Mouse (Mus musculus): ENCODE measurements around the gene Suclg2. TPM values are rescaled to one million over a fixed set of nuclear protein-coding genes. Genes with fewer than 3 reads are reported as not detected.

Suclg2 gene
- polyA plus RNA-seq, 1 experiment from 2014 or later = 76.4 TPM

DNA sequence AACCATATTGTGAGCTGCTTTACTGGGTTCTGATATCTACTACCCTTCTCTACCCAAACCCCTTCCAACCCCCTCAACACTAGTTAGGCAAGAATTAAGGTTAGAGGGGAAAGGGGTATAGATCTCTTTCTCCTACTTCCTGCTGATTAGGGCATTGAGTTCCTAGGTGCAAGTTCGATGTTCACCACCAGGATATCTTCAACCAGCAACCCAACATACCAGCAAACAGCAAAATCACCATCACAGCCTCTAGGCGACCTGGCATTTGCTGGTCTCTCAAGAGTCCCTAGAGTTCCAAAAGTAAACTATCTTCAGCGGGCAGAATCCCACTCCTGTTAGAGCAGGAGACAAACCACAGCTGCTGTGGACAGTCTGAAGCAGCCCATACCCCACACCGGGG, 33.4 kb downstream of the Suclg2 start:
- Histone ChIP-seq H3K36me3 (no peaks in the 10 kb centered on the region), H3K9me3 (no peaks in the 10 kb centered on the region), H3K27me3 (ENCODE audit: insufficient read depth, poor library complexity, severe bottlenecking) (no peaks in the 10 kb centered on the region), H3K4me3 (no peak overlapping the region), H3K4me1 (peaks cover 30% of the 10 kb centered on the region), H3K27ac (no peak overlapping the region)
- 53% methylated on average over 4 of the region's 4 CpGs for WGBS
- no peak for DNase-seq (ENCODE audit: low spot score)

DNA sequence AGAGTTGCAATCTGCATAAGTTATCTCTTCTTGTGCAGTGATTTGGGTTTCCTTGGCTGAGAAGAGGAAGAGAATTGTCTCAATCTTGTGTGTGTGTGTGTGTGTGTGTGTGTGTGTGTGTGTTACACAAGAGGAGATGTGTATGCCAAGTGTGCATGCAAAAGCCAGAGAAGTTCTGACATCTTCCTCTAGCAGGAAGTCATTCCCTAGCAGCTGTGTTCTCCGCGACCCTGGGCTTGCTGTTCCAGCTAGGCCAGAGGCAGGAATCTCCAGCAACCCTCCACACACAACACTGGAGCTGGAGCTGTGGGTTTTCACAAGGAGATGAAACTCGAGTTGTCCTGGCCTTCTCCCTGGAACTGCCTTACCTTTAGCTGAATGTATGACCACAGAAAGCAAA, 38.9 kb downstream of the Suclg2 start:
- no peaks in the 10 kb centered on the region for H3K27me3 ChIP-seq (ENCODE audit: insufficient read depth, poor library complexity, severe bottlenecking)
- WGBS = 54% methylated on average over 3 of the region's 3 CpGs
- no peaks in the 10 kb centered on the region for H3K36me3 ChIP-seq
- peak overlapping the region; percentile 47; the same call in 1 of the 2 replicates for H3K27ac ChIP-seq
- DNase-seq (ENCODE audit: low spot score) = no peak
- H3K9me3 ChIP-seq = no peaks in the 10 kb centered on the region
- no peak overlapping the region for H3K4me3 ChIP-seq
- H3K4me1 ChIP-seq = peaks cover 64% of the 10 kb centered on the region

DNA sequence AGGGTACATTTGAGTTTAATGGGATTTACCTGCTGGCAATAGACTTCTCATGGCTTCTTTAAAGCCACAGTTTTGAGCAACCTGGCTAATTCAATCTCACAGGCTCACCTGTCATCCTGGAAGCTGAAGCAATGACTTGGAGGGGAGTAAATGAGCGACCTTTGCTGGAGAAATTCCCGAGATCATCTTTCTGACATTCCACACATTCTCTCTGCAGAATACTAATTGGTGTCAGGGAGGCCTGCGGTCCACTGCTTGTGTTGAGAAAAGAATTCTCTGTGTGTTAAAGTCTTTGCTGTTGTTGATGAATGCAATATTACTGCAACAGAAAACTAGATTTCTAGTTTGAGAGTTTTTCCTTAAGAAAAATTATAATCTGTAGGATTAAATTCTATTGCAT, 39.3 kb downstream of the Suclg2 start:
- no peaks in the 10 kb centered on the region for H3K36me3 ChIP-seq
- no peak overlapping the region for H3K4me3 ChIP-seq
- WGBS = 44% methylated on average over 3 of the region's 3 CpGs
- no peak for DNase-seq (ENCODE audit: low spot score)
- H3K9me3 ChIP-seq = no peaks in the 10 kb centered on the region
- H3K4me1 ChIP-seq = peaks cover 69% of the 10 kb centered on the region
- no peaks in the 10 kb centered on the region for H3K27me3 ChIP-seq (ENCODE audit: insufficient read depth, poor library complexity, severe bottlenecking)
- no peak overlapping the region for H3K27ac ChIP-seq

DNA sequence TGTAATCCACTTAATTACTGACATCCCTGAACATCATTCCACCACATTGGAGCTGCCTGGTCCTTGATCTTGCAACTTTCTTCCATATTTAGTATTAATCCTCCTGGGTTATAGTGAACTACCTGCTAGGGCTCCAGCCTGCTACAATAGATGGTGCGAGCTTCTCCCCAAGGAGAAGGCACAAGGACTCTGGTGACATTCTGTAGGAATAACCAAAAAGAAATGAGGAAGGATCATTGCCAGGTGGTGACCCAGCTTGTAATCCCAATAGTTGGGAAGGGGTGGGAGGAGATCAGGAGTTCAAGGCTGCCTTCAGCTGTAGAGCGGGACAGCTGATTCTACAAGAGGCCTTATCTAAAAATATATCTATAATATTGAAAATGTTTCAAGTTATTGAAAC, 41.6 kb downstream of the Suclg2 start:
- peaks cover 55% of the 10 kb centered on the region for H3K4me1 ChIP-seq
- no peak overlapping the region for H3K4me3 ChIP-seq
- H3K36me3 ChIP-seq = peaks cover 4% of the 10 kb centered on the region; the same call in 1 of the 2 replicates
- WGBS = 95% methylated on average over 2 of the region's 2 CpGs
- no peaks in the 10 kb centered on the region for H3K9me3 ChIP-seq
- DNase-seq (ENCODE audit: low spot score) = peak; percentile 70
- H3K27me3 ChIP-seq (ENCODE audit: insufficient read depth, poor library complexity, severe bottlenecking) = no peaks in the 10 kb centered on the region
- H3K27ac ChIP-seq = no peak overlapping the region

DNA sequence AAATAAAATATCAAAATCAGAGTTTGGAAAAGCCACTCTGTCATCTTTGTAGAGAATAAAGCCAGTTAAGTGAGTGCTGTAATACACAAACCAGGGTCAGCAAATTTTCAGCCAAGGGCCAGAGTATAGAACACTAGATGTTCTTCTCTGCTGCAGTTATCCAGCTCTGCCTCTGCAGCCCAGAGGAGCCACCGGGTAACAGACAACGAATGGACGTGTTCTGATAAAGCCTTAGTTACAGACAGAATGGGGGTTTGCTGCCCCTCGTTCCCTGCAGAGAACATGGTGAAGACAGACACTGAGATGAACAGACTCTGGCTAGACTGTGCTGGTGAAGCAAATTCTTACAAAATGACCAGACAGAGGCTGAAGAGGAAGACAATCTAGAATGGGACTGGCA, 42.2 kb downstream of the Suclg2 start:
- WGBS = 11% methylated on average over 4 of the region's 4 CpGs
- peaks cover 9% of the 10 kb centered on the region; the same call in 1 of the 2 replicates for H3K36me3 ChIP-seq
- H3K4me3 ChIP-seq = no peak overlapping the region
- no peaks in the 10 kb centered on the region for H3K9me3 ChIP-seq
- DNase-seq (ENCODE audit: low spot score) = peak; percentile 69
- no peaks in the 10 kb centered on the region for H3K27me3 ChIP-seq (ENCODE audit: insufficient read depth, poor library complexity, severe bottlenecking)
- 0 out of 2 replicates have a peak overlapping the region, but pooled peaks have one; percentile 16 for H3K27ac ChIP-seq
- H3K4me1 ChIP-seq = peaks cover 52% of the 10 kb centered on the region

DNA sequence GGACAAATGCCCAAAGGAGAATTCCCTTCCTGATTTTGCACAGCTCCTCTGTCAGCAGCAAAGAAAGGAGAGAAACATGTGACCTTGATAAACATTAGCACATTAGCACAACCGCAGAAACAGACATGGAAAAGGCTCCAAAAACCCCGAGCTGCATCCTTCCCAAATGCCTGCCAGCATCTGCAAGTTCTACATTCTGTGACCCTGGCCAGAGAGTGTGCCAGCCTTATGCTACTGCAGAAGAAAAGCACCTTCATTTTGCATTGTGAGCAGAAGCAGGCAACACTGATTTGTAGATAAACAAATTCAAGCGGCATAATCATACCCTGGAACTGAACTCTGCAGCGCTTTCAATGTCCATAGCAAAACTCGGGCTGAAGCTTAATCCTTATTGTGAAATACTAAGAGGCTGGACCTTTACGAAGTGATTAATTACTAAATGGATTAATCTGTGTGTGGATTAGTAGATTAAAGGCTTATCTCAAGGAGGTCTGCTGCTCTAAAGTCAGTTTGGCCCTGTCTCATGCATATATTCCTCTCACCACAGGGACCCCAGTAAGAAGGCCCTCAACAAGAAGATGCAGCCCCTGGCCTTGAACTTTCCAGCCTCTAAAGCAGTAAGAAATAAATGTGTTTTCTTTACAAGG, 43.4 kb downstream of the Suclg2 start:
- Histone ChIP-seq H3K27ac (no peak overlapping the region), H3K9me3 (no peaks in the 10 kb centered on the region), H3K4me3 (no peak overlapping the region), H3K27me3 (ENCODE audit: insufficient read depth, poor library complexity, severe bottlenecking) (no peaks in the 10 kb centered on the region), H3K36me3 (peaks cover 13% of the 10 kb centered on the region; the same call in 1 of the 2 replicates), H3K4me1 (peaks cover 48% of the 10 kb centered on the region)
- 41% methylated on average over 6 of the region's 6 CpGs for WGBS
- DNase-seq (ENCODE audit: low spot score) = peak; percentile 58

DNA sequence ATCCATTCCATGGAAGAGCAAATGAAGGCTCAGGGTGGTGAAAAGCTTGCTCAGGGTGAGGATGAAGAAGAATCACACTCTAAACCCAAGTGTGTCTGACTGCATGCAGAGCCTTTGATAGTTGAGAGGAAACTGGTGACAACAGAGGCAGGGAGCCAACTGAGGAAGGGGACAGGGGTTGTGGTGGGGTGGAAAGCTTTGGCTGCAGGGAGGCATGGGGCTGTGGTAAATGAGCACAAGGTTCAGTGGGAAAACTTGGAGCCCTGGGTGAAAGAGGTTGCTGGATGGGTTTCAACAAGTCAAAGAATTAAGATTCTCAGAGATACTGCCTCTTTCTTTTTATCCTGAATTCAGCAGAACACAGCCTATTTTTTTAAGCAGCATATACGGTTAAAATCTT, 43.9 kb downstream of the Suclg2 start:
- 0 out of 2 replicates have a peak overlapping the region, but pooled peaks have one; percentile 24 for H3K27ac ChIP-seq
- peak; percentile 59 for DNase-seq (ENCODE audit: low spot score)
- no peaks in the 10 kb centered on the region for H3K9me3 ChIP-seq
- peaks cover 13% of the 10 kb centered on the region; the same call in 1 of the 2 replicates for H3K36me3 ChIP-seq
- H3K27me3 ChIP-seq (ENCODE audit: insufficient read depth, poor library complexity, severe bottlenecking) = no peaks in the 10 kb centered on the region
- no peak overlapping the region for H3K4me3 ChIP-seq
- 32% methylated on average over 1 of the region's 1 CpGs for WGBS
- H3K4me1 ChIP-seq = peaks cover 42% of the 10 kb centered on the region

DNA sequence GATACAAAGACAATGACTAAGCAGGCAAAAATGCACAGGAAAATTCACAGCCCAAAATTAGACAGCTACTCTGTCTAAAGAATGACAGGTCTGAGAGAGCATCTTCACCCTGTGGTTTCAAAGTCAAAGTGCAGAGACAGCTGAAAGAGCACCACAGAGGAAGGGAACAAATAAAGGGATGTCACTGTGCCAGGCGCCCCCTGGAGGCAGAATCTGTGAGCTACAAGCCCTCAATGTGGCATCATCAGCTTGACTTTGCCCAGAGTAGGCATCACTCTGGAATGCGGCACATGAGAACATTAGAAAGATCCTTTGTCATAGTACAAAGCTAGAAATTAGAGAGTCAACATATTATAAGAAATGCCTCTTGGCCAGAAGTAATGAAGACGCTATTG, 49.3 kb downstream of the Suclg2 start:
- Histone ChIP-seq H3K36me3 (peaks cover 13% of the 10 kb centered on the region; the same call in 1 of the 2 replicates), H3K27ac (no peak overlapping the region), H3K9me3 (no peaks in the 10 kb centered on the region), H3K27me3 (ENCODE audit: insufficient read depth, poor library complexity, severe bottlenecking) (no peaks in the 10 kb centered on the region), H3K4me3 (no peak overlapping the region), H3K4me1 (peaks cover 2% of the 10 kb centered on the region)
- no peak for DNase-seq (ENCODE audit: low spot score)
- WGBS = 55% methylated on average over 3 of the region's 3 CpGs

DNA sequence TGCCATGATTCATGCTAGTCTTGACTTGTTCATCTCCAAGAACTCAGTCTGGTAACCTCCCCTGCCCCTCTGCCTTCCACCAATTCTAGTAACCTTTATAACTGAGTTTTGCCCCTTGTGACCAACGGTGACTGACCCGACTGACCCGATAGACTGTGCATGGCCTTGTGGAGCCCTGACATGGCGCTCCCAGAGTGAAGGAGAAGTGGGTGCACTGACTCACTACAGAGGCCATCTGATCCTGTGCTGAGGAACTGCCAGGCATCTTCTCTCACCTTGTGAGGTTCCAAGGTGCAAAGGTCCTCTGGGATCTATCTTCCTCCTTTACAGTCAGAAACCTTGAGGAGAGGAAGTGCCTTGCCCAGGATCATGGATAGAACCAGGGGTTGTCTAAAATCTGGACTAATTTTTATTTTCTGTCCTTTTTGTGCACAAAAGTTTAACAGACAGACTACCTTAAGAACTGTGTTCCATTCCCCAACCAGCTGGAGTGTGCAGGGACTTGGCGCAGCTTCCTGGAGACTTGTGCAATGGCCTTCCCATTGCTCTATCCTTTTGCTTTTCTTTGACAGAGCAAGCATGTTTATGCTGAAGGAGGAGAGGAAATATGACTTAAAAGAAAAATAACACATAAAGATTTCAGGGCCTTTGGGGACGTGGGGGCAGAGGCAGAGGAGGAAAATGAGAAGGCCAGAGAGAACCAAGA, 49.8 kb downstream of the Suclg2 start:
- no peak overlapping the region for H3K4me3 ChIP-seq
- WGBS = 90% methylated on average over 6 of the region's 6 CpGs
- no peak for DNase-seq (ENCODE audit: low spot score)
- H3K9me3 ChIP-seq = no peaks in the 10 kb centered on the region
- H3K36me3 ChIP-seq = peaks cover 13% of the 10 kb centered on the region; the same call in 1 of the 2 replicates
- H3K27me3 ChIP-seq (ENCODE audit: insufficient read depth, poor library complexity, severe bottlenecking) = no peaks in the 10 kb centered on the region
- no peak overlapping the region for H3K27ac ChIP-seq
- H3K4me1 ChIP-seq = no peaks in the 10 kb centered on the region

DNA sequence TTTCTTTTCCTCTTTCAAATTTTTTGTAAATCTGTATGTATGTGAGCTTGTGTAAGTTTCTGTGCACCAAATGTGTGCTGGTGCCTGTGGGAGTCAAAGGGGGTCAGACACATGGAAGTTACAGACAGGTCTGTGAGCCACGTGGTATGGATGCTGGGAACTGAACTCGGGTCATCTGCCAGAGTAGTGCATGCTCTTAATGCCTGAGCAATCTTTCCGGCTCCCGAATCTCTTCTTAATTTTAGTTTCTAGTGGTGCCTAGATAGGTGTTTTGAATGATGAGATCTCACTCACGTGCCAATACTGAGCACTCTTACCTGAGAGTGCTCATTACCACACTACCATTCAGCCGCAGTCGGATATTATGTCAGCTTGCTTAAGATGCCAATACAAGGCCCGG, 60.9 kb downstream of the Suclg2 start:
- no peaks in the 10 kb centered on the region for H3K9me3 ChIP-seq
- DNase-seq (ENCODE audit: low spot score) = no peak
- H3K36me3 ChIP-seq = peaks cover 10% of the 10 kb centered on the region
- H3K4me1 ChIP-seq = peaks cover 10% of the 10 kb centered on the region; the same call in 1 of the 2 replicates
- 90% methylated on average over 8 of the region's 8 CpGs for WGBS
- no peak overlapping the region for H3K27ac ChIP-seq
- no peaks in the 10 kb centered on the region for H3K27me3 ChIP-seq (ENCODE audit: insufficient read depth, poor library complexity, severe bottlenecking)
- no peak overlapping the region for H3K4me3 ChIP-seq

DNA sequence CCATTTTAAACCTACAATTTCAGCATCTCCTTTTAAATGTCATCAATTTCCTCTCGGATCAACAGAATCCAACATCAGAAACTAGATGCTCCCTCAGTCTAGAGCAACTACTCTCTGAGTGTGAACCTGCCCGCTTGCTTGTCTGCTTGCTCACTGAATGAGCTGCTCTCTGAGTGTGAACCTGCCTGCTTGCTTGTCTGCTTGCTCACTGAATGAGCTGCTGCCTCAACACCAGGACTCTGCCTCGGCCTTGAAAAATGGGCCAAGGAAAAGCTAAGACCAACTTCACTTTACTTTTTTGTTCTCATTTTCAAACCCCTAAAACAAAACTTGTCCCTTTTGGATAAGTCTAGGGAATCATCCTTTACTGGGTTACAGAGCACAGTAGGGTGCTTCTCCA, 64.9 kb downstream of the Suclg2 start:
- H3K27me3 ChIP-seq (ENCODE audit: insufficient read depth, poor library complexity, severe bottlenecking) = no peaks in the 10 kb centered on the region
- H3K4me3 ChIP-seq = no peak overlapping the region
- no peak overlapping the region for H3K27ac ChIP-seq
- 84% methylated on average over 3 of the region's 3 CpGs for WGBS
- peaks cover 13% of the 10 kb centered on the region; the same call in 1 of the 2 replicates for H3K4me1 ChIP-seq
- H3K9me3 ChIP-seq = no peaks in the 10 kb centered on the region
- H3K36me3 ChIP-seq = peaks cover 10% of the 10 kb centered on the region
- no peak for DNase-seq (ENCODE audit: low spot score)

DNA sequence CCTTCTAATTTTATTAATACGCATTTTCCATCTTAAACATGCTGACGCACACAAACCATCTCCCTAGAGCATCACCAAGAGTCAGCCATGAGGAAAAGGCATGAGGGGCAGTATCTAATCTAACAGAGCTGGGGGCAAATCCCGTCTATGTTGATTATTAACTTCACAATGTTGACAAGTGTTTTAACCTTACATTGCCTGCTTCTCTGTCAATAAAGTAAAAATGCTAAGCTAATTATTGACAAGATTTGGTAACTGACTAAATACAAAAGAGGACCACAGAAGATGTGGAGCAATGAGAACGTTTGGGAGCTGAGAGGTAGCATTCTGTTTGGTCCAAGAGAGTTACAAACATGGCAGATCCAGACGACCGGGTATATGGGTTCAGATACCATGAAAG, 65.8 kb downstream of the Suclg2 start:
- peaks cover 10% of the 10 kb centered on the region for H3K36me3 ChIP-seq
- H3K4me3 ChIP-seq = no peak overlapping the region
- H3K27me3 ChIP-seq (ENCODE audit: insufficient read depth, poor library complexity, severe bottlenecking) = no peaks in the 10 kb centered on the region
- 82% methylated on average over 6 of the region's 6 CpGs for WGBS
- H3K4me1 ChIP-seq = peaks cover 13% of the 10 kb centered on the region; the same call in 1 of the 2 replicates
- no peaks in the 10 kb centered on the region for H3K9me3 ChIP-seq
- H3K27ac ChIP-seq = no peak overlapping the region
- DNase-seq (ENCODE audit: low spot score) = no peak

DNA sequence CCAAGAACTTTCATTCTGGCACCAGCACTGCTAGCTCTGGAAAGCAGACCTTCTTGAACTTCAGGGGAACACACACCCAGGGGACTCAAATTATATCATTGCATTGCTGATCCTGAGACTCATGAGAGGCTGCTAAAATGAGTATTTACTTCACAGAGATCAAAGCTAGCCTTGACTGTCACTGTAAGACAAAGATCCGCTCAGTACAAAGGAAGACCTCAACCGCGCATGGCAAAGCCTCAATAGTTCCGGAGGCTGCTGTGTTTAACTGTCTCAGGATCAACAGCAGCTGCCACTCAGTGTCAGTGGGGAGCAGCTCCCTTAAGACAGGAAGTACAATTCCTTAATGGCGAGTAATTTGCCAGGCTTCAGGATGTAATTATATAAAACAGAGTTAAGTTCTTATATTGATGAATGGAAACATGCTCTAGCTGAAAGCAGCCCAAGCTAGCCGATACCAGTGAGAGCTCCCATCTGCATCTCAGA, 67.2 kb downstream of the Suclg2 start:
- peaks cover 7% of the 10 kb centered on the region; the same call in 1 of the 2 replicates for H3K4me1 ChIP-seq
- no peaks in the 10 kb centered on the region for H3K27me3 ChIP-seq (ENCODE audit: insufficient read depth, poor library complexity, severe bottlenecking)
- no peaks in the 10 kb centered on the region for H3K9me3 ChIP-seq
- 75% methylated on average over 6 of the region's 6 CpGs for WGBS
- no peak for DNase-seq (ENCODE audit: low spot score)
- no peak overlapping the region for H3K27ac ChIP-seq
- H3K36me3 ChIP-seq = peaks cover 10% of the 10 kb centered on the region
- no peak overlapping the region for H3K4me3 ChIP-seq
